Mouse (Mus musculus): ENCODE measurements around the gene Zfp526.

Zfp526 gene

GRCm38 (mm10) chr7:25209161-25209622, 12.0 kb upstream of the Zfp526 start:
- DNase-seq (ENCODE audit: low spot score in 2 of 2), result peak; percentile 59 to 74

- no peak for DNase-seq (ENCODE audit: low spot score in 2 of 2)
These were observed 10.7 kb upstream of the Zfp526 start for GRCm38 (mm10) chr7:25210482-25210881.

GRCm38 (mm10) chr7:25213099-25213498, 8.1 kb upstream of the Zfp526 start:
- no peak for DNase-seq (ENCODE audit: low spot score in 2 of 2)

- no peak for DNase-seq (ENCODE audit: low spot score in 2 of 2)
These were observed 7.1 kb upstream of the Zfp526 start for GRCm38 (mm10) chr7:25214172-25214571.

GRCm38 (mm10) chr7:25217653-25218395, 3.4 kb upstream of the Zfp526 start:
- peak; percentile 58 to 73 for DNase-seq (ENCODE audit: low spot score in 2 of 2)

GRCm38 (mm10) chr7:25218705-25219415, 2.4 kb upstream of the Zfp526 start:
- peak; percentile 66 to 85 for DNase-seq (ENCODE audit: low spot score in 2 of 2)

- DNase-seq (ENCODE audit: low spot score in 2 of 2), result no peak
These were observed 1.8 kb upstream of the Zfp526 start for GRCm38 (mm10) chr7:25219416-25219750.

GRCm38 (mm10) chr7:25219756-25220456, 1.3 kb upstream of the Zfp526 start:
- DNase-seq (ENCODE audit: low spot score in 2 of 2), result peak; percentile 98 to 99

GRCm38 (mm10) chr7:25220457-25221101, 646 bp upstream of the Zfp526 start, which contains the start of gene Dedd2:
Gene Dedd2 (minus strand): TSS chr7:25220615.
- DNase-seq (ENCODE audit: low spot score in 2 of 2), result peak in 1 of 2 experiments; percentile 48

GRCm38 (mm10) chr7:25222275-25222967, 1.2 kb downstream of the Zfp526 start:
- DNase-seq (ENCODE audit: low spot score in 2 of 2), result no peak

- DNase-seq (ENCODE audit: low spot score in 2 of 2), result no peak
These were observed 6.5 kb downstream of the Zfp526 start for GRCm38 (mm10) chr7:25227523-25228300.

- DNase-seq (ENCODE audit: low spot score in 2 of 2), result no peak
These were observed 9.6 kb downstream of the Zfp526 start for GRCm38 (mm10) chr7:25230690-25231285.

- DNase-seq (ENCODE audit: low spot score in 2 of 2), result no peak
These were observed 10.9 kb downstream of the Zfp526 start for GRCm38 (mm10) chr7:25232101-25232648.

- DNase-seq (ENCODE audit: low spot score in 2 of 2), result no peak
These were observed 11.8 kb downstream of the Zfp526 start for GRCm38 (mm10) chr7:25233061-25233460.

- no peak for DNase-seq (ENCODE audit: low spot score in 2 of 2)
These were observed 14.3 kb downstream of the Zfp526 start for GRCm38 (mm10) chr7:25235526-25235925.

- DNase-seq (ENCODE audit: low spot score in 2 of 2), result peak; percentile 97 to 98
These were observed 16.2 kb downstream of the Zfp526 start, which contains the start of gene Gsk3a for GRCm38 (mm10) chr7:25237249-25238014. Gene Gsk3a (minus strand): TSS chr7:25237851.

GRCm38 (mm10) chr7:25238015-25238706, 16.9 kb downstream of the Zfp526 start:
- peak; percentile 90 to 92 for DNase-seq (ENCODE audit: low spot score in 2 of 2)
